Mouse (Mus musculus): Measurements from ENCODE around the gene Ermn.

The Ermn gene

DNA sequence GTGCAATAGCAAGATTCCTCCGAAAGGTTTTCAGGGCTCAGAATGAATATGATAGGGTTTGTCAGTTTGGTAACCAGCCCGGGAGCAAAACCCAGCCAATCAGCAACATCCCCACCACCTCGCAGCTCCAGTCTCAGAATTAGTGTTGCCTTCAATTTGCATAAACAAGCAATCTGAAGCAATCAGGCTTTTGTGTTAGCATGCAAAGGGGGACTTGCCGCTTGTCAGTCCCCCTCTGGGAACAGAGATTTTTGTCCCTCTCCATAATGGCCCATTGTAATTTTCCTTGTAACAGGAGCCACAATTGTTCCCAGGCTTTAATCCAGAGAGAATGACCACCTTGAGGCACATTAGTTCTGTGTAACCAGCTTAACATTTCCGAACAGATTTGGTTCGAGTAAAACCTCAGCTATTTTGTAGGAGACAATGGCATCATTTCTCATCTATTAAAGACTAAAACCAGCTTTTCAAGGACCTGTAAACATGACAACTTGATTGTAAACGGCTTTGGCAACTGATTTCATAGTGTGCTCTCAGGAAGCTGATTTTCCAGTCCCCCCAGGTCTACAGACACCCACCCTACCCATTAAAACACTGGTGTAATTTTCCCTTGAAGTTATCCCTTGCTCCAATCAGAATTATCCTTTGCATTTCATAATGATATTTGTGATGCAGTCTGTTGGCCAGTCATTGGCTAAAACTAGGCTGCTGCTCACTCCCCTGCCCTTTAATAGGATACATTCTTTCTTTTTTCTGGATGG is at the start of gene Ermn:
Gene Ermn (minus strand): TSS at position 44 of the 761 bp plus-strand sequence.
- peak; percentile 29 for DNase-seq (ENCODE audit: inconsistent ontology term)

DNA sequence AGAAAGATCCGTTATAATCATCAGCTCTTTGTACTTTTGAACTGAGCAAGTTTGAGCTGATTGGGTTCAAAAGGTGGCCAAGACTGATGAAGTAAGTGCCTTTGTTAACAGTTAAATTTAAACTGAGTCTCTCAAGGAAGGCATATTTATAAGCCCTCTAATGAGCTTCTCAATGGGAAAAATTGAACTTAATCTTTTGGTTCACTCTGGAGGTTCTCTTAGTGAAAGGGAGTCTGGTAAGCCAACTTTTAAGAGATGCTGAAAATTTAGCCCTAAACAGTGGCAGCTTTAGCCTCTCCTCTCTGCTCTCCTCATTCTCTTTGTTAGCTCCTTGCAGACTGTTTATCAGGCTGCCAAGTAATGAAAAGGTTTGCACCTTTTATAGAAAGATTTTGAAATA is 42.2 kb upstream of the Ermn start:
- no peak for DNase-seq (ENCODE audit: inconsistent ontology term)

DNA sequence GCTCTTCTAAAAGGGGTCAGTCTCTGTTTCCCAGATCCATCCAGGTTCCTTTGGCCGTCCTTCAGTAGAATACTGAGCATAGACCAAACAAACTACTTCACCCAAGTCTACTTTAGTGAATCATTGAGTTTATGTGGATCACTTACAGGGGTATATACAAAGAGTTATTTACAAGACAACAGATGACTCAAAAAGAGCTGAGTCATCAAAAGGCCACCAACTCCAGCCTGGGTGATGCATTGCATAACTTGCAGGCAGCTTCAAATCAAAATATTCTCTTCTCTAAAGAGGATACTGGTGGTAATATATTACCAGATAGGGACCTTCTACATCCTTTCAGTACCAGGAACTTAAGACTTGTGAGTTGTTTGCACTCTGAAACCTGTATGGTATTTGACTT is 33.8 kb upstream of the Ermn start:
- DNase-seq (ENCODE audit: inconsistent ontology term), result no peak

DNA sequence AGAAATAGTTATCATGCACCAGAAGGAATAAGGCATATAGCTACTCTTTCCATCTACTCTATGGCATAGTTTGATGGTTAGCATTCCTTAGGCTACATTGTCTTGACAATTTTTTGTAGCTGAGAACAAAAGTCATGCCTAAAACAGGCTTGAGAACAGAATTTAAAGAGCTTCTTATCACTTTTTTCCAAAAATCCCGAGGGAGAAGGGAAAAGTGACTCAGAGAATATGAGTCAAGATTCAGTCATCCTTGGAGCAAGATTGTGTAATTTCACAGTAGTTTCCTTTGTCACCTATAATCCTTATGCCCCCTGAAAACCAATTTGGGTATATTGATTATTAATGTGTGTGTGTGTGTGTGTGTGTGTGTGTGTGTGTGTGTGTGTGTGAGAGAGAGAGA is 27.2 kb upstream of the Ermn start:
- peak; percentile 34 for DNase-seq (ENCODE audit: inconsistent ontology term)

DNA sequence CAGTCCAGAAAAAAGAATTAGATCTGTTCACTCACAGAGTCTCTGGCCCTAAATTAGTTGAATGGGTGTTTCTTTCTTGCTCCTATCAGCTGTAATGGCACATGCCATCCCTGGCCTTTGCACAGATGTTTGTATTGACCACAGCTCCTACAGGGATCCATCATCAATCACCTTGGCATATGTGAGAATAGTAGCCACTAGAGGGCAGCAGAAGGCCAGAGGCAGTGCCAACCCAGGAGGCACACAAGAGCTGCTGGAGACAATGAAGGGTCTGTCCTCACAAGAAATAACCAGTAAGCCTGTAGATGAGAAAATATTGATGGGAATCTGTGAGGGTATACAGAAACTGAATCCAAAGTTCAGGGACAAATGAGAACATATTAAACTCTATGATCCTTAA is 2.7 kb upstream of the Ermn start:
- DNase-seq (ENCODE audit: inconsistent ontology term), result peak; percentile 32

DNA sequence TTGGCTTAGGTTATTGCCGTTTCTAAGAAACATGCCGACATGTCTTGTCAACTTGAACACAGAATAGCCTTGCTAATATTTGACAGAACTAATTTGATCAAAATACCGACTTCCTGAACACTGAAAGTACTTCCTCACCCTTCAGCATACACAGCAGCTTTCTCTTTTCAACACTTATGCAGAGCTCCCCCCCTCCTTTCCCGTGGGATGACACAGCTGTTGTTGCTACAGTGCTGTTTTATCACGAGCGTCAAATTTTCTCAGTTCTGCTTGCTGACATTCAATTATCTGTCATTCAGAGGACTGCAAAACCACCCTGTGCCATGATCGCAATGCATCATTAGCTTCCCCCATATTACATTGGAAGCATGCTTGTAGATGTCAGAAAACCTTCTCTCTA is 10.8 kb downstream of the Ermn start:
- DNase-seq (ENCODE audit: inconsistent ontology term), result no peak

DNA sequence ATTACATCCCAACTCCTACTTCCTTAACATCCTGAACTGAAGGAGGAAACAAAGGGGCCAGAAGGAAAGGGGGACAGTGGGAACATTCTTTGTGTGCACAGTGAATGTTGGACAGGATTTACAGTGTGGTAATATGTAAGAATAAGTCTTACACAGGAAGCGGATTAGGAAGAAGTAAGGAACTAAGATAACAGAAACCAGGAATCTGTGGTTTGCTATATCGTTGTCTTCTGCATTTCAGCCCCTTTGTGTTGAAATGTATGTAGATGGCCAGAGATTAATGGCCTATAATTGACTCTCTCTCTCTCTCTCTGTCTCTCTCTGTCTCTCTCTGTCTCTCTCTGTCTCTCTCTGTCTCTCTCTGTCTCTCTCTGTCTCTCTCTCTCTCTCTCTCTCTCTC is 15.7 kb downstream of the Ermn start:
- no peak for DNase-seq (ENCODE audit: inconsistent ontology term)

DNA sequence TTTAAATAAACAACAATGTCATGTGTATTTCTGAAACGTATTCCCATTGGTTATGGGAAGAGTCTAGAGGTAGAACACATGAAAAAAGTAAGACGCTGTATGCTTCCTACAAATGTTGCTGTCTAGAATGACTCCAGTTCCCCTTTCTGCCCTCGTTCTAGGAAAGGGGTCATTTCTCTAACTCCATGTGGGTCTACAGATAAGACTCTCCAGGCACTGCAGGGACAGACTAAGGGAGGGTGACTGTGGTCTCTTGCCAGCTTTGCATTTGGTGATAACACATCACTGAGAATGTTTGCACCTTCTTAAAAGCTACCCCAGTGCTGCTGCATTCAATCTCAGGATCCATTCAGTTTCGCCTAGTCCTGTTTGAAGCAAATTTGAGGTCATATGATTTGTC is 17.0 kb downstream of the Ermn start:
- DNase-seq (ENCODE audit: inconsistent ontology term), result no peak

DNA sequence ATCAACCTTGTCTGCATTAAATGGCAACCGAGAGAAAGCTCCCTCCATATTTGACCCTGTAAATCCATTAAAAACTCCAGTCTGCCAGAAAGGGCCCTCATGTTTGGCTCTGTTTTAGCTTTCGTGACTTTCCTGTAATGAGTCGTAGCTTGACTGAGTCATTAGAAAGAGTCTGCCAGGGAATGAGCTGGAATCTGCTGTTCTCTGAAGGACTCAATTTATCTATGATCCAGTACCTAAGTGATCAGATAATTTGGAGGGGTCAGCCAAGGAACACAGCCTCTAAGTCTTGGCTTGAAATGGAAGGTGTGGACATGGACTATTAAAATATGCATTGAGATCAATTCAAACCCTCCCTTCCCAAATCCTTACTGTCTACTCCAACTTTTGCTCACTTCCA is 21.2 kb downstream of the Ermn start:
- peak; percentile 54 for DNase-seq (ENCODE audit: inconsistent ontology term)

DNA sequence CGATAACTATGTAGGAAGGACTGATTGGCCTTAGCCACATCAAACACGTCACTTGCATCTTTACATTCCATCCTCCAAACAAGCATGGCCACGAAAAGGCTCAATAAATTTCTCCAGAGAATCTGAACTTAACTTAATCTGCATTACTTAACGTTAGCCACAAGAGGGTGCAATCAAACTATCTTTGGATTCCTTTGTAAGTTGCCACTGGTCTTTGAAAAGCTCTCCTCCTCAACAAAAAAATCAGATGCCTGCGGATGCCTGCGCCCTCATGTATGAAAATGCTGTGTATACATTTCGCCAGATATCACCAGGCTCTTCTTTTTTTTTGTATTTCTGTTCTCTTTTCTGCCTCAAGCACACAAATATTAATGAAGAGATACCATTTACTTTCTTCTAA is 23.3 kb downstream of the Ermn start:
- DNase-seq (ENCODE audit: inconsistent ontology term), result peak; percentile 35

DNA sequence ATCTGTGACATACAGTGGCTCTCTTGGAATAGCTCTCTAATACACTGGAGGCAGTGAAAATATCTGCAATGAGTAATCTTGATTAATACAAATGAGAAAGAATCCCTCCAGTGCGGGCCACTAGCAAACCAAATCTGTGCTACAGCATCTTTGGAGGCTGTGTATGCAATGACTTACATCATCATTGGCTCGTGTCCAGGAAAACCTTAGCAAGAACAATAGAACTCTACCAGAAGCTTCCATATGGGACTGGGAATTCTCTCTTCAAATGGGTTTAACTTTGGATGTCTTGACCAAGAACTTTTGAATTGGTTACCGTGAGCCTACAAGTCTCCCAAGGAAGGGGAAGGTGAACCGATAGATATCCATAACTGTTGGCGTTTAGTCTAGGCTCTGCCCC is 25.9 kb downstream of the Ermn start:
- no peak for DNase-seq (ENCODE audit: inconsistent ontology term)

DNA sequence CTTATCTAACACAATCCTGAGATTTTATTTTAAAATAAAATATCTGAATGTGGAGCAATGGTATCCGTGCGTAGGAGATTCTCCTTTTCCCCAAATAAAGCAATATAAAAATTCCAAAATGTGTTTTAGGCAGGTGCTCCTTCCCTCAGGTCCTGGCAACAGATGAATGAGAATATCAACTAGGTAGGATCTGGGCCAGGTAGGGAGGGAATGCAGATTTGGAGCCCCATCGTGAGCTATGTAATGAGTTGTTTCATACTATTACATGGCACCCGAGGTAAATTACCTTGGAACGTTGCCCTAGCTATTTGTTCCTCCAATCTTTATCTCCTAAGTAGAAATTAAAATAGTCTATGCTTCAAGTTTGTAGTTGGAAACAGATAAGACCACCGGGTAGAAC is 29.1 kb downstream of the Ermn start:
- DNase-seq (ENCODE audit: inconsistent ontology term), result no peak

DNA sequence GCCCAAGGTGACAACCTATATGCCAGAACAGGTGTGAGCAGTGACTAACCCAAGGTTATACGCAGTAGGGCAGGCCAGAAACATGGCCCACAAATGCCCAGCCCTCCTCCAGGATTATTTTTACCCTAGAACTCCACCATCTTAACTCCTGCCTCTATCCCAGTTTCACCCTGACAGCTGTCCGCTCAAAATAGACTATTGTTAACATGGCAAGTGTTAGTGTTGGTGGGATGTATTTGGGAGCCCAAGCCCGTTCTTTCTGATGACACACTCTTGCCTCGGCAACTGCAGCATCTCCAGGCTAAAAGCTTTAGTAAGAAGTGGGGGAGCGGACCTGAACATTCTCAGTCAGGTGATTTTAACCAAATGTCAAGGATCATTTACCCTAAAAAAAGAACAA is 45.6 kb downstream of the Ermn start:
- DNase-seq (ENCODE audit: inconsistent ontology term), result no peak

DNA sequence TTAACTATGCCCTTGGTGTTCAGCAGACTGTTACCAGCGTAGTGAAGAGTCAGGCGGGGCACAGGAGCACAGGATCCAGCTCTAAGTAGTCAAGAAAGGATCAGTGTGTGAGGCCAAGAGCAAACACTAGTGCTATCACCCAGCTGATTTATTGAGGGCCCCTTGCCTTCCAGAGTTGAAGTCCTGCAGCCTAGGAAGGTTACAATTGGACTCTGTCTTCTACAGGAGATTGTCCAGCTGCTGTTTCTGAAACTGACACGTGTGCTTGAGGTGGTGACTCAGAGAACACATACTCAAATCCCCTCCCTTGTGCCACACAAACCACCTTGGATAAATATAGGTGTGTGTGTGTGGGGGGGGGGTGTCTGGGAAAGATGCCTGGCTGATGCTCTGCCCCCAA is 51.2 kb downstream of the Ermn start:
- DNase-seq (ENCODE audit: inconsistent ontology term), result no peak

DNA sequence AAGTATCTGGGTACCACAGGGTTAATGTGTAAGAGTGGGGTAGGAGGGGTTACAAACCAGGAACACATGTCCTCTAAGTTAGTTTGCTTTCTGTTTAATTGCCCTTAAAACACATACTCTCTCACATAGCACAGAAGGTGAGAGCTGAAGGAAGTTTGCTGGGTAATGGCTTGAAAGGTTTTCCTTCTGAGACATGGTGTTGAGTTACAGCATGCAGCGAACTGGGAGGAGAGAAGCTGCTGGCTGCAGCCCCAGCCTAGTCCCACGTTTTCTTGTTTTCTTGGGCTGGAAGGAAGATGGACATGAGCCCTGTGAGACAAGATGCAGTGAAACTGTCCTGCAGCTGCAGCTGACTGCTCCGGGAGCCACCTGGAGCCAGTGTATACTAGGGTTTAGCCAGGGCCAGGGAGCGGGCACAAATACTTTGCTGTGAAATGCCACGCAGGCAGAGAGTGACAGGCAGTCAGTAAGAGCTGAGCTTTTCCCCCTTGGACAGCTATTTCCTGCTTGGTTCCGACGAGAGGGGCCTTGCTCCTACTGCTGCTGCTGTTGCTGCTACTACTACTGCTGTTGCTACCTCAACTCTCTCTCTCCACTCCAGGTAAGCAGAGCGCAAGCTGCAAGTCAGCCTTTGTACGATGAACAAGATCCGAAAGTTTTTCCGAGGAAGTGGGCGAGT is 54.8 kb downstream of the Ermn start, which contains the start of gene Galnt5:
Gene Galnt5 (plus strand): TSS at position 133 of the 679 bp plus-strand sequence.
- no peak for DNase-seq (ENCODE audit: inconsistent ontology term)
